Mouse (Mus musculus): ENCODE results near the gene Prkag1.

Prkag1 gene

DNA sequence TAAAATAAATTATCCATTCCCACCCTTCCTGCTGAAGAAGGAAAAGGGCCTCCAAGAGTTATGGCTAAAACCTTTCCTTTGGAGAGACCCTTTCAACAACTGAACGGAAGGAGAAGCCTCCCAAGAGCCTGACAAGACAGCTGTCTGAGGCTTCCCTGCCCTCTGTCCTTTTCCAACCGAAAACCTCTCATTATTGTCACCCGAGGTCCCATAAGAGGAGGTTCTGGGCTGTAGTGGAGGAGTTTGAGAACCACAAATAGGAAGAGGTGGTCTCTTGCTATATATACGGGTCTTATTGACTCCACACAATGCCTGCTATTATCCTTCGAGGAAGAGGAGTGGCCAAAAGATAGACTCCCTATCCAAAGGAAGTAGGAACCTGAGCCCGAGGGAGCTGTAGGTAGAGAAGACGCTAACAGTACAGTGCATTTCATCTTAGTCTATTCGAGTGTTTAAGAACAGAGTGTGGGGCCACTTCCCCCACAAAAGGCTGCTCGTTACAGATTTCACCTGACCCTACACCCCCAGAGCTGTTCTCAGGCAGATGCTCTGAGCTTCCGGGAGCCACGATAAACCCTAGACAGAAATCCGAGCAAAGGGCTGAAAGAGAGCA lies 59.4 kb downstream of the Prkag1 start:
- no peak for DNase-seq (ENCODE audit: low read depth, low spot score)

DNA sequence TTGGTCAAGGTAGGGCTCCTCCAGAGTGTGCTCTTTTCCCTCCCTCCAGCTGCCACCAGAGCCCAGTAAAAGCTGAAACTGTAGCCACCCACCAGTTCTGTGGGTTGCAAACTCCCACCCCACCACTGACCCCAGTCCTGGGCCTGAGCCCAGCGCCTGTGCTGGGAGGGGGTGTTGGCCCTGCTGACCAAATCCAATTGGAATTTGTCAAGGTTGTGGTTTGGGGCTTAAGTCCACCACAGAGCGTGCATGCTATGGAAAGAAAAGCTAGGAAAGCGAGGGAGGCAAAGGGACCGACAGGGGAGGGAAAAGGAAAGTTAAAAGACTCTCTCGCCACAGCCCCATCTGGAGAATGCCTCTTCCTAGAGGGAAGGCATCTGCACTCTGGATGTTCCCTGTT lies 63.1 kb downstream of the Prkag1 start:
- no peak for DNase-seq (ENCODE audit: low read depth, low spot score)

DNA sequence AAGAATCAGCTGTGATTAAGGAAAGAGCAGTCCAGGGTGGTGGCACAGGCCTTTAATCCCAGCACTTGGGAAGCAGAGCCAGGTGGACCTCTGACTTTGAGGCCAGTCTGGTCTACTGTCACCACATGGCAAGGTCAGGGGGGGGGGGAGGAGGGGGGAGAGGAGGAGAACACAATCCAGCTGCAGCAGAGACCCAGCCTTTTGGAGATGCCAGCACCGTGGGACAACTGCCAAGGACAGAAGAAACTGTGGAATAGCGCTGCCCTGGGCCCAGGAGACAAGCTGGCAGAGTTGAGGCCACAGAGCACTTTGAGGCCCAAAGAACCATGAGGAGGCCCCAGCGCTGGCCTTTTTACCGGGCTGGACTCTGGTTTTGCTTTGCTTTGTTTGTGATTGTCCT lies 65.4 kb downstream of the Prkag1 start:
- DNase-seq (ENCODE audit: low read depth, low spot score), result no peak

All from forelimb bud, embryonic 11.5 days (tissue).